Mouse (Mus musculus) liver, embryonic 14.5 days (tissue): ENCODE data around the gene Kansl1l. TPM values are rescaled to one million over a fixed set of nuclear protein-coding genes. Genes with fewer than 3 reads are reported as not detected.
A peak's percentile ranks its signal among the peaks of the same experiment; 100 is the strongest.

ENCODE experiments used
- ATAC-seq: fragments of 200-750 bp; cut with Nextera tagmentation; 2 replicates; pipeline ENCODE4 v1.8.0; 2017; ENCODE audit warnings: moderate number of reproducible peaks, mild to moderate bottlenecking, moderate library complexity; ENCODE audit not compliant: insufficient read depth
- DNase-seq, 3 experiments: peaks; one replicate each; pipeline ENCODE4 v3.0.0-alpha.2; 2012 to 2013; ENCODE audit warnings: low read depth in 3 of 3, low spot score in 3 of 3
- H3K27ac ChIP-seq: fragments of 300-500 bp; sonication (generic); 2 replicates; pipeline ENCODE4 v1.5.1; 2014; ENCODE audit warnings: moderate library complexity, mild to moderate bottlenecking, control low read depth, inconsistent platforms
- H3K27me3 ChIP-seq: fragments of 300-500 bp; sonication (generic); 2 replicates; pipeline ENCODE4 v1.6.1; 2014; ENCODE audit warnings: mild to moderate bottlenecking, low read length, moderate library complexity; ENCODE audit not compliant: control insufficient read depth, insufficient read depth
- H3K36me3 ChIP-seq: fragments of 300-500 bp; sonication (generic); replicated peaks from 2 replicates; pipeline ENCODE4 v1.6.1; 2014; ENCODE audit warnings: low read depth; ENCODE audit not compliant: control insufficient read depth, insufficient read depth
- H3K4me1 ChIP-seq, 2 experiments: fragments of 200-500 bp in 1 of 2; fragments of 300-500 bp in 1 of 2; sonication (generic) in 1 of 2; replicated peaks; 2 replicates each; pipeline ENCODE4 v1.6.1; 2012 to 2014; ENCODE audit warnings: antibody characterized with exemption in 1 of 2, inconsistent platforms in 1 of 2, low read length in 1 of 2; ENCODE audit not compliant: control insufficient read depth in 2 of 2, insufficient read depth in 2 of 2
- H3K4me2 ChIP-seq: fragments of 300-500 bp; sonication (generic); 2 replicates; pipeline ENCODE4 v1.6.1; 2014; ENCODE audit warnings: low read depth, mild to moderate bottlenecking, control low read depth, moderate library complexity
- H3K4me3 ChIP-seq, 2 experiments: fragments of 200-500 bp in 1 of 2; fragments of 300-500 bp in 1 of 2; sonication (generic) in 1 of 2; 2 replicates each; pipeline ENCODE4 v1.5.1; 2012 to 2014; ENCODE audit warnings: low read depth in 2 of 2, low read length in 2 of 2, mild to moderate bottlenecking in 2 of 2, control low read depth in 1 of 2, inconsistent platforms in 1 of 2, moderate library complexity in 1 of 2; ENCODE audit not compliant: insufficient read depth in 1 of 2
- H3K9ac ChIP-seq: fragments of 300-500 bp; sonication (generic); replicated peaks from 2 replicates; pipeline ENCODE4 v1.6.1; 2014; ENCODE audit warnings: mild to moderate bottlenecking, control low read depth, moderate library complexity
- H3K9me3 ChIP-seq: fragments of 300-500 bp; sonication (generic); 2 replicates; pipeline ENCODE4 v1.6.1; 2016; ENCODE audit warnings: low read length, mixed read lengths; ENCODE audit not compliant: control insufficient read depth
- CTCF ChIP-seq: IDR thresholded peaks from 2 replicates; pipeline ENCODE4 v1.5.1; 2016; ENCODE audit warnings: antibody characterized with exemption, low read depth, control low read depth
- EP300 ChIP-seq: IDR thresholded peaks from 2 replicates; pipeline ENCODE4 v1.6.1; 2016; ENCODE audit warnings: antibody characterized with exemption, low read depth
- WGBS: fragments of 180-500 bp; shearing (Covaris S2); extraction: QIAGEN DNeasy Blood & Tissue Kit; methylation state at CpG from one replicate; pipeline ENCODE4 v1.1.7; 2014; ENCODE audit not compliant: insufficient replicate concordance; 5-methylcytosine and 5-hydroxymethylcytosine counted together
- polyA plus RNA-seq, 2 experiments: library from polyadenylated mRNA; depleted of rRNA in 1 of 2; stranded (reverse) in 1 of 2; unstranded in 1 of 2; fragments of >200 nt; fragmentation: Nextera tagmentation in 1 of 2; extraction: Ambion mirVana in 1 of 2; gene quantifications; 2 replicates each; pipeline versions ENCODE4 v1.2.1 to v1.2.3; 2012 to 2014

The Kansl1l gene
- polyA plus RNA-seq, 2 experiments = 1.9 TPM

DNA sequence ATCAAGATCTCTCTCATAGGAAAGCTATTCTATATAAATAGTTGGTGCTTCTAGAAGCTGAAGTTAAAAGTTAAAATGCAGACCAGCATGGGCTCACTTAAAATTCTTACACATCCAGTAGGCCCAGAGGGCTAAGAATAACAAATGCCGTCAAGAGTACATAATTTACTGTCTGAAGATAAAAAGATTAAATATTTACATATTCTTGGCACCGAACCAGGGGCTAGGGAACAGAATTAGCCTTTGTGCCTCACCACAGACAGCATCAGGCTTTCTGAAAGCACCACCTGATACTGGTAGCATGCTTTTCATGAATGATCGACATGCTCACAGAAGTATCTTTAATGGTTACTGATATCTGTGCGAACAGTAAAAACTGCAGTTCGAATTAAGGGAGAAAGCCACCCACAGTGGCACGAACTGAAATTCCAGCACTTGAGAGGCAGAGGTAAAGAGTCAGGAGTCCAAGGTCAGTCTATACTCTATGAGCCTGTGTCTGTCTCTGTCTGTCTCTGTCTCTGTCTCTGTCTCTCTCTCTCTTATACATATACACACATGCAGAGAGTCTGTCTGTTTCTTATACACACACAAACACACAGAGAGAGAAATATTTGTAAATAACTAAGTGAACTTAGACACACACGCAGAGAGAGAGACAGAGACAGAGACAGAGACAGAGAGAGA, 22.5 kb upstream of the Kansl1l start:
- Histone ChIP-seq H3K27ac (no peak overlapping the region), H3K36me3 (no peaks in the 10 kb centered on the region; the same call in none of the 2 replicates), H3K9me3 (no peaks in the 10 kb centered on the region), H3K4me2 (no peak overlapping the region), H3K4me3 (no peak overlapping the region), H3K9ac (no peak overlapping the region), H3K4me1 (no peaks in the 10 kb centered on the region), H3K27me3 (no peaks in the 10 kb centered on the region)
- no peak for DNase-seq
- TF ChIP-seq CTCF (no peak), EP300 (no peak)
- 71% methylated on average over 7 of the region's 7 CpGs for WGBS
- ATAC-seq = no peak

DNA sequence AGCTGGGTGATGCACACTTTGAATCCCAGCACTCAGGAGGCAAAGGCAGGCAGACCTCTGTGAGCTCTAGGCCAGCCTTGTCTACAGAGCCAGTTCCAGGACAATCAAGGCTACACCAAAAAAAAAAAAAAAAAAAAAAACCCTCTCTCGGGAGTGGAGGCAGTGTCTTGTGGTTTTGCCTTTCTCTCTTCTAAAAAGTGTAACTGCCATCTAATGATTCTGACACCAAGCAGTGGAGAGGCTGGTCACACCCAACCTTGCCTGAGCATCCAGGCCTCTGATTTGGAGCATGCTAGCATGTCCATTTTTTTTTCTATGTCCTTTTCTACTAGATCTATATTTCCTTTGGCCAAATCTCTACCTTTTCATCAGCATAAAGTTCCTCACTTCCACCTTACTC, 21.8 kb upstream of the Kansl1l start:
- no peak for ATAC-seq

DNA sequence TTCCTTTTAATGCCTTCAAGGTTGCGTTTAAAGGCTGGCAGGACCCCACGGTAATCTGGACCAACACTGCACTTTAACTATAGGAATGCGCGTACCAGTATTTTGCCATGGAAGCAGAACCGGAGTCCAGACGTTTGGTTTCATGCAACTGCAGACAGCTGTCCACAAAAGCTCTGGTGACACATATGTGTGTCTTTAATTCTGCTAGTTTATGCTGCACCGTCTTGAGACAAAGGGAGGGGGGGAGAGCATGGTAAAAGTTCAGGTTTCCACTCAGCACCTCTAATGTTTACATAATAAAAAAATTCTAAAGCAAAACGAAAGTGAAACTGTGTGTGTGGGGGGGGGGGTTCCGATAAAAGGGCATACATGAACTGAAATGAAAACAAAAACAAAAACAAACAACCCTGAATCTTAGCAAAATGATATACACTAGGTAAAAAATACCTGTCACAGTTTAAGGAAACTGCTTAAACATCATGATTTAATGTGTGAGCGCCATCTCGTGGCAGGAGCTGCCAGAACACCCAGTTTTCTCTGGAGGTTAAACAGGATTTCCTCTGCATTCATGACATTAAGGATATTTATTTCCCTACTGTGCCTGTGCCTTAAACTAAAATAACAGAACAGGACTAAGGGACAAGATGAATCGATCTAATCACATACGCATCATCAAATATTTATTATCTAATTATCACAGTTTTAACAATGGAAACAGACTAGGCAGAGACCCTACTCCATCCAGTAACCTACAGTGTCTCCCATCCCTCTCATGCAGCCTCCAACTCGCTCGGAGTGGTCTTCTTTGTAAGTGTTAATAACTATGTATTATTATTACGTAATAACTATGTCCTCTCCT, 21.1 kb upstream of the Kansl1l start:
- H3K36me3 ChIP-seq = peaks cover 2% of the 10 kb centered on the region
- peak overlapping the region; percentile 29 for H3K4me2 ChIP-seq
- no peak overlapping the region for H3K27ac ChIP-seq
- no peaks in the 10 kb centered on the region for H3K9me3 ChIP-seq
- H3K9ac ChIP-seq = no peak overlapping the region
- H3K4me1 ChIP-seq = no peaks in the 10 kb centered on the region
- ATAC-seq (no peak), DNase-seq (peak; percentile 34 to 47 (median 41))
- WGBS = 48% methylated on average over 16 of the region's 16 CpGs
- no peaks in the 10 kb centered on the region for H3K27me3 ChIP-seq
- H3K4me3 ChIP-seq = no peak overlapping the region; a peak in 1 of 4 replicates
- TF ChIP-seq EP300 (no peak), CTCF (peak; percentile 75)

More for the DNA sequence above, 21.8 kb upstream of the Kansl1l start:
- H3K27ac ChIP-seq = no peak overlapping the region
- TF ChIP-seq EP300 (no peak), CTCF (no peak)
- H3K4me2 ChIP-seq = no peak overlapping the region
- peaks cover 2% of the 10 kb centered on the region for H3K36me3 ChIP-seq
- H3K9me3 ChIP-seq = no peaks in the 10 kb centered on the region
- no peak for DNase-seq
- H3K27me3 ChIP-seq = no peaks in the 10 kb centered on the region
- H3K9ac ChIP-seq = no peak overlapping the region
- WGBS = 22% methylated on average over 1 of the region's 1 CpGs
- no peak overlapping the region for H3K4me3 ChIP-seq
- H3K4me1 ChIP-seq = no peaks in the 10 kb centered on the region

DNA sequence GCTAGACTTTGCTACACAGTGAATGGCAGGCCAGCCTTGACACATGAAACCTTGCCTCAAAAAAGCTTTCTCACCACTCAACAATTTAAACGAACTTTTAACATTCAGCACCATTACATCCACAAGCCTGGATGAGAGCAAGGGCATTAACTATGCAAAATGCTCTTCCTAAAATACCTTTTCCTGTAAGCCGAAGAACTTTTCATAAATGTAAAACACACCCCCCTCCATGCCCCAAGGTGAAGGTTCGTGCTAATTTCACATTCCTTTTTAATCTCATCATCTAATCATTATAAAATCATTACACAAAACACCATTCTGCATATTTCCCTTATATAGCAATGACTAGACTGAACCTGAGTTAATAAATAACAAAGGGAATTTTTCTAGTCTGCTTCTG, 19.8 kb upstream of the Kansl1l start:
- Histone ChIP-seq H3K4me1 (no peaks in the 10 kb centered on the region), H3K27me3 (no peaks in the 10 kb centered on the region), H3K4me2 (no peak overlapping the region), H3K9me3 (no peaks in the 10 kb centered on the region), H3K4me3 (no peak overlapping the region), H3K9ac (no peak overlapping the region), H3K36me3 (peaks cover 2% of the 10 kb centered on the region), H3K27ac (no peak overlapping the region)
- 69% methylated on average over 3 of the region's 3 CpGs for WGBS
- DNase-seq (no peak), ATAC-seq (no peak)
- no peak for TF ChIP-seq CTCF
- TF ChIP-seq EP300 = no peak

DNA sequence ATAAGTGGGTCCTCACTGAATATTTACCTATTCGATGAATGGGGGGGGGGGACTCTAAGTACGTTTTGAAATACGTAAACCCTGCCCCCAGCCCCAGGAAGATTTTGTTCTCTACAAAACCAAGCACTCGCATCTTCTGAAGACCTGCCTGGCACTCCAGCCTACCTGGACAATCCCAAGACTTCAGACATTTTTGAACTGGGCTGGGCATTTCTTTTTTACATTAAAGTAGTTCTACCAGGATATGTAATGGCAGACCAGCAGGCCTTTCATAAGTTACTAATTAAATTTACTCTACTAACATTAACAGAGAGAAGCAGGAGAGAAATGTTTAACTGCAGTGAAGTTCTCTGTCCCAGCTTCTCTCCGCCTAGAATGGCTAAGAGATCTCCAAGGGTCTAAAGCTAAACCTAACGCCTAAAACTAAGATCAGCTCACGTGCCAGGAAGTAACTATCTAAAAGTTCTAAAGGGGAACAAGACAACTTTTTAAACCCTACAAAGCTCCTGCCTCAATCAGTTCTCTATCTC, 15.3 kb upstream of the Kansl1l start:
- H3K27me3 ChIP-seq = no peaks in the 10 kb centered on the region
- H3K9me3 ChIP-seq = no peaks in the 10 kb centered on the region
- no peak overlapping the region for H3K9ac ChIP-seq
- H3K4me1 ChIP-seq = no peaks in the 10 kb centered on the region
- no peak for TF ChIP-seq EP300
- no peak for TF ChIP-seq CTCF
- DNase-seq (no peak), ATAC-seq (no peak)
- no peak overlapping the region for H3K4me2 ChIP-seq
- no peak overlapping the region for H3K4me3 ChIP-seq
- H3K27ac ChIP-seq = no peak overlapping the region
- 69% methylated on average over 7 of the region's 7 CpGs for WGBS
- H3K36me3 ChIP-seq = peaks cover 2% of the 10 kb centered on the region; the same call in 1 of the 2 replicates
